Comparison of ENCODE assay signal across 9 mouse cellular contexts in genomic region chr8:117569409-117569808, GRCm38 (mm10).
DNase-seq lines count a peak whose midpoint lies in the region; ATAC-seq and TF ChIP-seq lines count a peak whose summit lies in the region.
"Had no signal": no experiment of that assay in that cellular context is flagged by ENCODE, and none has a peak within 500 bp of the region (broad histone marks: within the 10 kb centered on the region; RNA-seq: fewer than 3 reads in every experiment).

No protein-coding gene starts in this region.

- TF ChIP-seq CTCF in lung, postnatal 0 days (IDR thresholded peaks at IDR 0.05) = peak; percentile 89

- 44% methylated on average over 5 of the region's 5 CpGs for WGBS in forebrain, embryonic 10.5 days
- 36% methylated on average over 5 of the region's 5 CpGs for WGBS in forebrain, embryonic 12.5 days
- whole genome bisulfite sequencing in lung, postnatal 0 days = 23% methylated on average over 5 of the region's 5 CpGs

- no peaks in the 10 kb centered on the region for H3K27me3 ChIP-seq in forebrain, embryonic 10.5 days (ENCODE audit: poor library complexity, severe bottlenecking)
- no peaks in the 10 kb centered on the region for H3K27me3 ChIP-seq in forebrain, embryonic 12.5 days
- no peaks in the 10 kb centered on the region for H3K27me3 ChIP-seq in lung, postnatal 0 days (replicated peaks; ENCODE audit: insufficient read depth, low read length)
- H3K27me3 ChIP-seq: megakaryocyte, embryonic 14.5 days had no signal

- no peaks in the 10 kb centered on the region for H3K9me3 ChIP-seq in forebrain, embryonic 10.5 days
- no peaks in the 10 kb centered on the region for H3K9me3 ChIP-seq in forebrain, embryonic 12.5 days
- no peaks in the 10 kb centered on the region for H3K9me3 ChIP-seq in lung, postnatal 0 days (ENCODE audit: low read length)
- H3K9me3 ChIP-seq: megakaryocyte, embryonic 14.5 days had no signal

- TF ChIP-seq EP300 in lung, postnatal 0 days (IDR thresholded peaks at IDR 0.05) = no peak

- H3K4me3 ChIP-seq in forebrain, embryonic 10.5 days = no peak overlapping the region
- H3K4me3 ChIP-seq in forebrain, embryonic 12.5 days (replicated peaks) = no peak overlapping the region
- no peak overlapping the region for H3K4me3 ChIP-seq in lung, postnatal 0 days (ENCODE audit: low read depth, low read length)
- H3K4me3 ChIP-seq: megakaryocyte, embryonic 14.5 days had no signal

- no peak overlapping the region for H3K4me2 ChIP-seq in forebrain, embryonic 12.5 days
- H3K4me2 ChIP-seq in lung, postnatal 0 days (replicated peaks; ENCODE audit: low read depth, low read length) = no peak overlapping the region

- H3K4me1 ChIP-seq in forebrain, embryonic 10.5 days = no peaks in the 10 kb centered on the region
- no peaks in the 10 kb centered on the region for H3K4me1 ChIP-seq in forebrain, embryonic 12.5 days
- H3K4me1 ChIP-seq in lung, postnatal 0 days (ENCODE audit: insufficient read depth, low read depth, low read length) = no peaks in the 10 kb centered on the region

- no peaks in the 10 kb centered on the region for H3K36me3 ChIP-seq in forebrain, embryonic 10.5 days (replicated peaks)
- no peaks in the 10 kb centered on the region for H3K36me3 ChIP-seq in forebrain, embryonic 12.5 days (replicated peaks)
- H3K36me3 ChIP-seq in lung, postnatal 0 days (ENCODE audit: insufficient read depth, low read length) = no peaks in the 10 kb centered on the region

- ATAC-seq in forebrain, embryonic 12.5 days (ENCODE audit: low FRiP score) = no peak
- peak; percentile 35 for ATAC-seq in lung, postnatal 0 days

- no peak overlapping the region for H3K9ac ChIP-seq in forebrain, embryonic 12.5 days
- H3K9ac ChIP-seq in lung, postnatal 0 days (replicated peaks; ENCODE audit: low read depth) = no peak overlapping the region

- DNase-seq in forebrain, embryonic 10.5 days (ENCODE audit: extremely low spot score, low spot score) = peak; percentile 74
- peak; percentile 77 for DNase-seq in ES-CJ7 (ENCODE audit: low read depth, low spot score)
- peak; percentile 37 for DNase-seq in cerebellum, adult 11 months
- peak; percentile 76 to 81 for DNase-seq in frontal cortex, postnatal 36 days (ENCODE audit: low spot score in 2 of 2)
- peak; percentile 53 to 89 for DNase-seq in layer of hippocampus, adult 18-20 months (ENCODE audit: low spot score in 2 of 2)
- DNase-seq in lung, postnatal 0 days (ENCODE audit: low spot score) = peak; percentile 61
- peak; percentile 27 to 66 for DNase-seq in spleen, adult 18-20 months

- no peak overlapping the region for H3K27ac ChIP-seq in forebrain, embryonic 10.5 days
- no peak overlapping the region for H3K27ac ChIP-seq in forebrain, embryonic 12.5 days
- no peak overlapping the region for H3K27ac ChIP-seq in lung, postnatal 0 days (ENCODE audit: low read length)
